Mouse (Mus musculus) neural tube, embryonic 11.5 days (tissue): ENCODE data around the gene St6galnac4. TPM values are rescaled to one million over a fixed set of nuclear protein-coding genes. Genes with fewer than 3 reads are reported as not detected.
A peak's percentile ranks its signal among the peaks of the same experiment; 100 is the strongest.

ENCODE experiments used
- ATAC-seq: fragments of 200-750 bp; cut with Nextera tagmentation; 2 replicates; pipeline ENCODE4 v1.8.0; 2017; ENCODE audit warnings: moderate number of reproducible peaks, mild to moderate bottlenecking, moderate TSS enrichment, moderate library complexity; ENCODE audit not compliant: insufficient read depth, low FRiP score, low TSS enrichment
- DNase-seq: peaks from one replicate; pipeline ENCODE4 v3.0.0-alpha.2; 2015; ENCODE audit warnings: low spot score
- H3K27ac ChIP-seq: fragments of 300-500 bp; sonication (generic); 2 replicates; pipeline ENCODE4 v1.5.1; 2014; ENCODE audit warnings: low read depth, mild to moderate bottlenecking, low read length
- H3K27me3 ChIP-seq: fragments of 300-500 bp; sonication (generic); 2 replicates; pipeline ENCODE4 v1.6.1; 2014; ENCODE audit warnings: mild to moderate bottlenecking, low read length, mixed read lengths; ENCODE audit not compliant: control insufficient read depth, insufficient read depth
- H3K36me3 ChIP-seq: fragments of 300-500 bp; sonication (generic); 2 replicates; pipeline ENCODE4 v1.6.1; 2014; ENCODE audit warnings: mild to moderate bottlenecking, low read length, moderate library complexity, mixed read lengths; ENCODE audit not compliant: control insufficient read depth, insufficient read depth
- H3K4me1 ChIP-seq: fragments of 300-500 bp; sonication (generic); 2 replicates; pipeline ENCODE4 v1.6.1; 2014; ENCODE audit warnings: low read length, mixed read lengths; ENCODE audit not compliant: control insufficient read depth, insufficient read depth
- H3K4me2 ChIP-seq: fragments of 300-500 bp; sonication (generic); 2 replicates; pipeline ENCODE4 v1.6.1; 2014; ENCODE audit warnings: low read depth, mild to moderate bottlenecking, moderate library complexity
- H3K4me3 ChIP-seq: fragments of 300-500 bp; sonication (generic); 2 replicates; pipeline ENCODE4 v1.5.1; 2014; ENCODE audit warnings: low read depth, low read length
- H3K9ac ChIP-seq: fragments of 300-500 bp; sonication (generic); 2 replicates; pipeline ENCODE4 v1.6.1; 2014; ENCODE audit warnings: mild to moderate bottlenecking, low read length
- H3K9me3 ChIP-seq: fragments of 300-500 bp; sonication (generic); 2 replicates; pipeline ENCODE4 v1.6.1; 2016; ENCODE audit warnings: low read length; ENCODE audit not compliant: control insufficient read depth
- WGBS: fragments of 180-500 bp; shearing (Covaris S2); extraction: QIAGEN DNeasy Blood & Tissue Kit; methylation state at CpG from one replicate; pipeline ENCODE4 v1.1.7; 2014; 5-methylcytosine and 5-hydroxymethylcytosine counted together
- polyA plus RNA-seq: library from polyadenylated mRNA; unstranded; fragments of >200 nt; fragmentation: Nextera tagmentation; extraction: Ambion mirVana; gene quantifications from 2 replicates; pipeline ENCODE4 v1.2.1, GENCODE M21; 2014

St6galnac4 gene
- polyA plus RNA-seq, 1 experiment from 2014 or later: 20.9 TPM

DNA sequence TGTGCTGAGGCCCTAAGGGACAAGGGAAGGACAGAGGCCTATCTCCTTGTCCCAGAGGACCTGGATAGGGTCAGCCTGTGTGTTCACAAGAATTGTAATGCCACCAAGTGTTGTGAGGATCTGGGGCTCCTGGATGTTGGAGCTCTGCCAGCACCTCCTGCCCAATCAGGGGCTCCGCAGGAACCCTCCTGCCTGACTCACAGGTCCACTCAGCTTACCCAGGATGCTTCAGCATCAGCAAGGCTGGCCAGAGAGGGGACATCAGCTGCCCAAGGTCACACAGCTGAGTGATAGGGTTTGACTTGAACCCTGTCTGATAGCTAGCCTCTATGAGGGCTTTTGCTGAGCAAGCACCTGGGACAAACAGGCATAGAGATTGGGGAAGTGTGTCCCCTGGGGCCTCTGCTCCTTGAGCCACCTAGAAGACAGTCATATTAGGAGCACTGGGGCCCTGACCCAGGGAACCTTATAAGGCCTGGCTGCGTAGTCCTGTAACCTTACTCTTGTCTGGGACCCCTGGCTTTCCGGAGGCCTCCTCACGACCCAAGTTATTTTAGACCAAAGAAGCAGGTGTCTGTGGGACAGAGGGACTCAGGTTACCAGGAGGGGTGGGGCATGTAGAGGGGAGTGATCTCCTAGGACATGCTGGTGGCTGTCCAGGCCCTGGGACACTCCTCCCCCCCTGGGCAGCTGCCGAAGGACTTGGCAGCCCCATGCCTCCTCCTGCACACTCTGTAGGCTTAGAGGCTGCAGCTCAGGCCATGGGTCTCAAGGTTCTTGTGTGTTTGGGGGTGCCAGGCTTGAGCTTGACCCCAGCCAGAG is 39.2 kb downstream of the St6galnac4 start:
- ATAC-seq: peak; percentile 5; the same call in 1 of the 2 replicates
- H3K4me3 ChIP-seq: 0 out of 2 replicates have a peak overlapping the region, but pooled peaks have one; percentile 6
- no peak for DNase-seq
- H3K36me3 ChIP-seq: no peaks in the 10 kb centered on the region
- 58% methylated on average over 5 of the region's 5 CpGs for WGBS
- H3K27ac ChIP-seq: peak overlapping the region; percentile 58
- no peaks in the 10 kb centered on the region for H3K9me3 ChIP-seq
- H3K9ac ChIP-seq: peak overlapping the region; percentile 20; the same call in 1 of the 2 replicates
- peak overlapping the region; percentile 40; the same call in 1 of the 2 replicates for H3K4me2 ChIP-seq
- H3K4me1 ChIP-seq: peaks cover 34% of the 10 kb centered on the region
- H3K27me3 ChIP-seq: no peaks in the 10 kb centered on the region

GRCm38 (mm10) chr2:32627266-32628043 is 40.6 kb downstream of the St6galnac4 start:
- peaks cover 36% of the 10 kb centered on the region for H3K4me1 ChIP-seq
- ATAC-seq (no peak), DNase-seq (no peak)
- WGBS: 69% methylated on average over 20 of the region's 20 CpGs
- no peaks in the 10 kb centered on the region for H3K36me3 ChIP-seq
- H3K4me3 ChIP-seq: no peak overlapping the region
- H3K4me2 ChIP-seq: no peak overlapping the region
- H3K9ac ChIP-seq: no peak overlapping the region
- H3K27me3 ChIP-seq: no peaks in the 10 kb centered on the region
- H3K9me3 ChIP-seq: no peaks in the 10 kb centered on the region
- no peak overlapping the region for H3K27ac ChIP-seq

DNA sequence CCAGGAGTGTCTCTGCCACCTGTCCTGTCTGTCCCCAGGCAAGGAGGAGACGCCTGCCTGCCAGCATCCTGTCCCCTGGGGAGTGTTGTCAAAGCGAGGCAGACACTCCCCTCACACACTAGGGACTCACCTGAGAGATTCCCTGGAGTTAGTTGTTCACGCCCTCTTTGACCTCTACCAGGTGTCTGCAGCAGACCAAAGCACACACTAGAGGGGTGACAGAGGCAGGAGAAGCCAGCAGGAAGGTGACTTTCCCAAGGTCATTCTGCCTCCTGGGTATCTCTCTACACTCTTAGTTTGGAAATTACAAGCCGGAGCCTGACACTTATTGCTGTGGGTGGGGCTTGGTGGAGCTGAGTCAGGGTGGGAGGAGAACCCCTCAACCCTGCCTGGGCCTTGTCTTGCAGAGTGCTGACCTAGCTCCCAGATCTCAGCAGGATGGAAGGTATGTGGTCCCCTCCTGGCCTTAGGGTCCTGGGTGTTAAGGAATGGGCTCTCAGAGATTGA is 41.2 kb downstream of the St6galnac4 start:
- DNase-seq (no peak), ATAC-seq (no peak)
- Histone ChIP-seq H3K9ac (no peak overlapping the region), H3K9me3 (no peaks in the 10 kb centered on the region), H3K27me3 (no peaks in the 10 kb centered on the region), H3K4me1 (peaks cover 36% of the 10 kb centered on the region), H3K36me3 (no peaks in the 10 kb centered on the region), H3K27ac (no peak overlapping the region), H3K4me3 (no peak overlapping the region), H3K4me2 (no peak overlapping the region)
- WGBS: 59% methylated on average over 4 of the region's 4 CpGs

DNA sequence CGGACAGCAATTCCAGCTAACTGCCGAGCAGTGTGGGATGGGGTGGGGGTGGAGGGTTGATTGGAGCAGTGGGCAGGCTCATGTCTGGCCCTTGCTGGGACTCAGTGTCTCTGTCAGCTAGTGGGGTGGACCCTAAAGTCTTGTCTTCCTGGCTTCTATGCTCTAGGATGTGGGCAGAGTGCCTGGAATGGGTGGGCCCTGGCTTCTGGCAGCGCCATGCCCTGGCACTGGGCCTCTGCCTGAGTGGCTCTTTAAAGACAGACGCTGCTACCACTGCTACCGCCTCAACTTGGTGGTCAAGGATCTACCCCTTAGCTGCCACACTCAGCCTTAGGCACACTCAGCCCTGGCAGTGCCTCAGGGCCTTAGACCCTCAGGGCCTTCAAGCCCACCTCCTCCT is 41.8 kb downstream of the St6galnac4 start:
- no peak overlapping the region for H3K27ac ChIP-seq

DNA sequence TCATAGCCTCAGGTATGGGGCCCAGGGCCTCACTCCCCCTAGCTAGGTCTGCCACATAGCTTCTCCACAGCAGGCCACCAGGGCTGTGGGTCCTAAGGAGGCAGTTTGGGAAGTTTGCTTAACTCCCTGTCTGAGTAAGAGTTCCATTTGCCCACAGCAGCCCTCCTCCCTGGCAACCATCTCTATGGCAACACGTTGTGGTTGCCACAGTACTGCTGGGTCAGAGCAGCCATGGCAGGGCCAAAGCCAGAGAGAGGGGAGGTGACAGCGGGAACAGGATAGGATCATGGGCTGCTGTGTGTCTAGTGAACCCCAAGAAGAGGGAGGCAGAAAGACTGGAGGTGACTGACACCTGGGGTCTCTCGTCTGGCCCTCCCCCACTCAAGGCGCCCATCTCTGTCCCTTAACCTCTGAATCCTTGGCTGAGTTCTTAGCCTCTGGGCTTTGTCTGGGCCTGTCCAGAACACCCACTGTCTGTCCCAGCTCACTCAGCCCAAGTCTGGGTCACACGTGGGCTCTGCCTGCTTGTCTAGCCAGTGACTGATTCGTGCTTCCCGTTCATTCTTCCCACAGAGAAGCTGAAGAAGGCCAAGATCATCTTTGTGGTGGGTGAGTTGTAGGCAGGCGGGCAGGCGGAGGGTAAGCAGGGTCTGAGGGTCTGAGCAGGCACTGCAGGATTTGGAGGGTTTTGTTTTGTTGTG is 42.5 kb downstream of the St6galnac4 start:
- DNase-seq (peak; percentile 79), ATAC-seq (peak; percentile 73; the same call in 1 of the 2 replicates)
- Histone ChIP-seq H3K27me3 (no peaks in the 10 kb centered on the region), H3K4me3 (no peak overlapping the region), H3K36me3 (no peaks in the 10 kb centered on the region), H3K4me1 (peaks cover 35% of the 10 kb centered on the region), H3K4me2 (peak overlapping the region; percentile 17), H3K27ac (peak overlapping the region; percentile 60; the same call in 1 of the 2 replicates), H3K9ac (peak overlapping the region; percentile 35; the same call in 1 of the 2 replicates), H3K9me3 (no peaks in the 10 kb centered on the region)
- WGBS: 36% methylated on average over 9 of the region's 9 CpGs

More for the DNA sequence above, 41.8 kb downstream of the St6galnac4 start:
- Histone ChIP-seq H3K4me3 (no peak overlapping the region), H3K36me3 (no peaks in the 10 kb centered on the region), H3K27me3 (no peaks in the 10 kb centered on the region), H3K4me2 (no peak overlapping the region), H3K9me3 (no peaks in the 10 kb centered on the region), H3K9ac (peak overlapping the region; percentile 35; the same call in 1 of the 2 replicates), H3K4me1 (peaks cover 36% of the 10 kb centered on the region)
- DNase-seq (no peak), ATAC-seq (no peak)
- 40% methylated on average over 5 of the region's 5 CpGs for WGBS

DNA sequence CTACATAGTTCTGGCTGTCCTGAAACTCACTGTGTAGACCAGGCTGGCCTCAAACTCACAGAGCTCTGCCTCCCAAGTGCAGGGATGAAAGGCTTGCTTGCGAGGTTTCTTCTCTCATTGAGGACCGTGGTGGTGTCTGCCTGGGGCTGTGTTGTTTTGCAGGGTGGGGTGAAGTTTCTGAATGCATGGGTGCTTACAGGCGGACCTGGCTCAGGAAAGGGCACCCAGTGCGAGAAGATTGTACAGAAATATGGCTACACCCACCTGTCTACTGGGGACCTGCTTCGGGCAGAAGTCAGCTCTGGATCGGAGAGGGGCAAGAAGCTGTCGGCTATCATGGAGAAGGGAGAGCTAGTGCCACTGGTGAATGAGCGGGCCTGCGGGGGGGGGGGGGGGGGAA is 43.1 kb downstream of the St6galnac4 start:
- peaks cover 29% of the 10 kb centered on the region for H3K4me1 ChIP-seq
- no peak overlapping the region for H3K4me3 ChIP-seq
- H3K9me3 ChIP-seq: no peaks in the 10 kb centered on the region
- no peak overlapping the region for H3K27ac ChIP-seq
- DNase-seq: no peak
- ATAC-seq: no peak
- no peaks in the 10 kb centered on the region for H3K36me3 ChIP-seq
- H3K9ac ChIP-seq: no peak overlapping the region
- 83% methylated on average over 7 of the region's 9 CpGs for WGBS
- no peak overlapping the region for H3K4me2 ChIP-seq
- no peaks in the 10 kb centered on the region for H3K27me3 ChIP-seq

DNA sequence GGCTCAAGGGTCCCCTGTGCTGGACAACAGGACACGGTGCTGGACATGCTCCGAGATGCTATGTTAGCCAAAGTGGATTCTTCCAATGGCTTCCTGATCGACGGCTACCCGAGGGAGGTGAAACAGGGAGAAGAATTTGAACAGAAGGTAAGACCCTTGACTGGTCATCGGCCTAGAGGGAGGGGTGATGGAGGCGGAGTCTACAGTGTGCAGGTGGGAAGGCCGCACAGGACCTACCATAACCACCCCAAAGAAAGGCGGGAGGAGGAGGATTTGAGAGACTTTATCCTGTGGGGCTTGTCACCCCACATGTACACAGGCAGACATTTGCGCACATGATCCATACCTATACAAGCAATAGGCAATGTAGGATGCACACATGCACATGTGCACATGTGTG is 44.2 kb downstream of the St6galnac4 start:
- WGBS: 91% methylated on average over 10 of the region's 10 CpGs
- no peak for DNase-seq
- H3K36me3 ChIP-seq: no peaks in the 10 kb centered on the region
- H3K9ac ChIP-seq: no peak overlapping the region
- H3K27ac ChIP-seq: no peak overlapping the region
- H3K4me3 ChIP-seq: no peak overlapping the region
- no peaks in the 10 kb centered on the region for H3K27me3 ChIP-seq
- H3K4me1 ChIP-seq: peaks cover 19% of the 10 kb centered on the region
- H3K4me2 ChIP-seq: no peak overlapping the region
- ATAC-seq: no peak
- no peaks in the 10 kb centered on the region for H3K9me3 ChIP-seq

DNA sequence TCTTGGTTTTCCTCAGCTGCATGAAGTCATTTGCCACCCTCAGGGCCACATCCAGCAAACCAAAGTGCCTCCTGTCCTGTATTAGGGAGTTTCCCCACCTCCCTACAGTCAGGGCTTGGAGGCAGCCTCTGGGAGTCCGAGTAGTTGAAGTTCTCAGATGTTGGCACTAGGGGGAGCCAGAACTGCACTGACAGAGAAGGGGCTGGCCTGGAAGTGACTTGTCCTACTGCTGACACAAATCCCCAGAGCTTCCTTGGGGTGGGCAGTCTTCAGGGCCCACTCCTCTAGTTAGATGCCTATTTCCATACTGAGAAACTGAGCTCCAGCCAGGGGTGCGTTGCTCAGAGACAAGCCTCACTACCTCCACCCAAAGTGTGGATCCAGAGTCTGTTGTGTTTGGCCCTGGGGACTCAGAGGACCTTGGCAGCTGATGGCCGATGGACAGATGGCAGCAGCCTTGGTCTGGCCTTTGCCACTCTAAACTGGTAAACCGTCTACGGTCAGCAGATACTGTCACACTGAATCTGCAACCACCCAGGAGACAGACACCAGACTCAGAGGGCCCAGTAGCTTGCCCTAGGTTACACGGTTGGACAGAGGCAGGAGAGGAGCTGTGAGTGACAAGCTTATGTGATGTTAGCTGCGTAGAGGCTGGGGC is 45.0 kb downstream of the St6galnac4 start:
- ATAC-seq (no peak), DNase-seq (peak; percentile 77)
- H3K4me3 ChIP-seq: no peak overlapping the region
- H3K36me3 ChIP-seq: no peaks in the 10 kb centered on the region
- peaks cover 17% of the 10 kb centered on the region for H3K4me1 ChIP-seq
- H3K9me3 ChIP-seq: no peaks in the 10 kb centered on the region
- no peak overlapping the region for H3K27ac ChIP-seq
- H3K9ac ChIP-seq: no peak overlapping the region
- WGBS: 58% methylated on average over 7 of the region's 7 CpGs
- no peaks in the 10 kb centered on the region for H3K27me3 ChIP-seq
- no peak overlapping the region for H3K4me2 ChIP-seq
